Mouse (Mus musculus): ENCODE results near the gene Ier5. TPM values are rescaled to one million over a fixed set of nuclear protein-coding genes. Genes with fewer than 3 reads are reported as not detected.

Ier5 gene
- total RNA-seq, 2 experiments from 2014 or later: 18.8 to 21.4 TPM

GRCm38 (mm10) chr1:155053296-155053695 is 46.1 kb downstream of the Ier5 start:
- no peak for DNase-seq

- DNase-seq: peak in 1 of 2 experiments; percentile 12
Measured at GRCm38 (mm10) chr1:155052761-155053166, 46.7 kb downstream of the Ier5 start.

- no peak for DNase-seq
Measured at GRCm38 (mm10) chr1:155052131-155052760, 47.2 kb downstream of the Ier5 start.

GRCm38 (mm10) chr1:155051701-155052127 is 47.7 kb downstream of the Ier5 start:
- peak; percentile 66 to 68 for DNase-seq

GRCm38 (mm10) chr1:155050897-155051592 is 48.4 kb downstream of the Ier5 start:
- DNase-seq: peak in 1 of 2 experiments; percentile 43

- DNase-seq: peak; percentile 64 to 86
Measured at GRCm38 (mm10) chr1:155050174-155050573, 49.3 kb downstream of the Ier5 start.

GRCm38 (mm10) chr1:155048947-155049346 is 50.5 kb downstream of the Ier5 start:
- DNase-seq: peak; percentile 90 to 98

Other genes starting within 250 kb of the Ier5 start
- under 1 TPM; 0.05 to 0.44 TPM for gene Cacna1e, start 215.1 kb downstream of the Ier5 start, total RNA-seq (2021)
- gene Mr1, start 47.2 kb upstream of the Ier5 start, total RNA-seq (2021): 1 to 10 TPM; 6.7 to 7.8 TPM
- 10 to 100 TPM; 17.5 to 20.2 TPM for gene Stx6, start 59.1 kb upstream of the Ier5 start, total RNA-seq (2021)
- 10 to 100 TPM; 28.5 to 31.8 TPM for gene BC034090, start 144.8 kb upstream of the Ier5 start, total RNA-seq (2021)